Mouse (Mus musculus): ENCODE measurements around the gene Fam198b. TPM values are rescaled to one million over a fixed set of nuclear protein-coding genes. Genes with fewer than 3 reads are reported as not detected.

Fam198b gene
- polyA plus RNA-seq, 1 experiment, result 10.9 TPM

- Histone ChIP-seq H3K9ac (ENCODE audit: low read depth, poor library complexity, severe bottlenecking) (no peak overlapping the region), H3K9me3 (replicated peaks; ENCODE audit: control insufficient read depth, insufficient read depth, low read length, poor library complexity, severe bottlenecking) (no peaks in the 10 kb centered on the region), H3K4me3 (ENCODE audit: low read depth, low read length) (no peak overlapping the region), H3K27ac (ENCODE audit: insufficient read depth, low read length) (no peak overlapping the region), H3K4me1 (ENCODE audit: control insufficient read depth, insufficient read depth, low read length) (no peaks in the 10 kb centered on the region), H3K36me3 (ENCODE audit: control insufficient read depth, insufficient read depth, low read length, poor library complexity, severe bottlenecking) (no peaks in the 10 kb centered on the region), H3K27me3 (ENCODE audit: control insufficient read depth, insufficient read depth, low read length, poor library complexity, severe bottlenecking) (no peaks in the 10 kb centered on the region)
- no peak for TF ChIP-seq EP300 (IDR thresholded peaks at IDR 0.05; ENCODE audit: insufficient read depth, low read depth, low read length)
- TF ChIP-seq POLR2A (IDR thresholded peaks at IDR 0.05; ENCODE audit: insufficient read depth, low read length), result no peak
- TF ChIP-seq CTCF (IDR thresholded peaks at IDR 0.05; ENCODE audit: low read depth, low read length), result no peak
These were observed 8.9 kb upstream of the Fam198b start for GRCm38 (mm10) chr3:79875471-79875870.

GRCm38 (mm10) chr3:79878350-79878749, 6.0 kb upstream of the Fam198b start:
- Histone ChIP-seq H3K9me3 (replicated peaks; ENCODE audit: control insufficient read depth, insufficient read depth, low read length, poor library complexity, severe bottlenecking) (no peaks in the 10 kb centered on the region), H3K9ac (ENCODE audit: low read depth, poor library complexity, severe bottlenecking) (no peak overlapping the region), H3K36me3 (ENCODE audit: control insufficient read depth, insufficient read depth, low read length, poor library complexity, severe bottlenecking) (no peaks in the 10 kb centered on the region), H3K27ac (ENCODE audit: insufficient read depth, low read length) (no peak overlapping the region), H3K4me1 (ENCODE audit: control insufficient read depth, insufficient read depth, low read length) (no peaks in the 10 kb centered on the region), H3K27me3 (ENCODE audit: control insufficient read depth, insufficient read depth, low read length, poor library complexity, severe bottlenecking) (no peaks in the 10 kb centered on the region), H3K4me3 (ENCODE audit: low read depth, low read length) (no peak overlapping the region)
- no peak for TF ChIP-seq EP300 (IDR thresholded peaks at IDR 0.05; ENCODE audit: insufficient read depth, low read depth, low read length)
- TF ChIP-seq POLR2A (IDR thresholded peaks at IDR 0.05; ENCODE audit: insufficient read depth, low read length), result no peak
- no peak for TF ChIP-seq CTCF (IDR thresholded peaks at IDR 0.05; ENCODE audit: low read depth, low read length)

- Histone ChIP-seq H3K27ac (ENCODE audit: insufficient read depth, low read length) (no peak overlapping the region), H3K27me3 (ENCODE audit: control insufficient read depth, insufficient read depth, low read length, poor library complexity, severe bottlenecking) (no peaks in the 10 kb centered on the region)
- TF ChIP-seq CTCF (IDR thresholded peaks at IDR 0.05; ENCODE audit: low read depth, low read length), result no peak
- TF ChIP-seq EP300 (IDR thresholded peaks at IDR 0.05; ENCODE audit: insufficient read depth, low read depth, low read length), result no peak
- TF ChIP-seq POLR2A (IDR thresholded peaks at IDR 0.05; ENCODE audit: insufficient read depth, low read length), result no peak
These were observed 5.1 kb upstream of the Fam198b start for GRCm38 (mm10) chr3:79879246-79879645.

GRCm38 (mm10) chr3:79881645-79882044, 2.7 kb upstream of the Fam198b start:
- no peak for TF ChIP-seq CTCF (IDR thresholded peaks at IDR 0.05; ENCODE audit: low read depth, low read length)
- no peaks in the 10 kb centered on the region for H3K9me3 ChIP-seq (replicated peaks; ENCODE audit: control insufficient read depth, insufficient read depth, low read length, poor library complexity, severe bottlenecking)
- H3K4me3 ChIP-seq (ENCODE audit: low read depth, low read length), result no peak overlapping the region
- H3K4me1 ChIP-seq (ENCODE audit: control insufficient read depth, insufficient read depth, low read length), result no peaks in the 10 kb centered on the region
- no peaks in the 10 kb centered on the region for H3K36me3 ChIP-seq (ENCODE audit: control insufficient read depth, insufficient read depth, low read length, poor library complexity, severe bottlenecking)
- H3K9ac ChIP-seq (ENCODE audit: low read depth, poor library complexity, severe bottlenecking), result no peak overlapping the region
- H3K27ac ChIP-seq (ENCODE audit: insufficient read depth, low read length), result no peak overlapping the region
- H3K27me3 ChIP-seq (ENCODE audit: control insufficient read depth, insufficient read depth, low read length, poor library complexity, severe bottlenecking), result no peaks in the 10 kb centered on the region

More at GRCm38 (mm10) chr3:79879246-79879645, 5.1 kb upstream of the Fam198b start:
- Histone ChIP-seq H3K4me3 (ENCODE audit: low read depth, low read length) (no peak overlapping the region), H3K9me3 (replicated peaks; ENCODE audit: control insufficient read depth, insufficient read depth, low read length, poor library complexity, severe bottlenecking) (no peaks in the 10 kb centered on the region), H3K4me1 (ENCODE audit: control insufficient read depth, insufficient read depth, low read length) (no peaks in the 10 kb centered on the region), H3K9ac (ENCODE audit: low read depth, poor library complexity, severe bottlenecking) (no peak overlapping the region), H3K36me3 (ENCODE audit: control insufficient read depth, insufficient read depth, low read length, poor library complexity, severe bottlenecking) (no peaks in the 10 kb centered on the region)

- H3K9me3 ChIP-seq (replicated peaks; ENCODE audit: control insufficient read depth, insufficient read depth, low read length, poor library complexity, severe bottlenecking), result no peaks in the 10 kb centered on the region
- H3K27ac ChIP-seq (ENCODE audit: insufficient read depth, low read length), result no peak overlapping the region
- H3K27me3 ChIP-seq (ENCODE audit: control insufficient read depth, insufficient read depth, low read length, poor library complexity, severe bottlenecking), result no peaks in the 10 kb centered on the region
- TF ChIP-seq POLR2A (IDR thresholded peaks at IDR 0.05; ENCODE audit: insufficient read depth, low read length), result no peak
- TF ChIP-seq CTCF (IDR thresholded peaks at IDR 0.05; ENCODE audit: low read depth, low read length), result peak; percentile 73
- H3K36me3 ChIP-seq (ENCODE audit: control insufficient read depth, insufficient read depth, low read length, poor library complexity, severe bottlenecking), result no peaks in the 10 kb centered on the region
- H3K9ac ChIP-seq (ENCODE audit: low read depth, poor library complexity, severe bottlenecking), result no peak overlapping the region
- H3K4me1 ChIP-seq (ENCODE audit: control insufficient read depth, insufficient read depth, low read length), result no peaks in the 10 kb centered on the region
- H3K4me3 ChIP-seq (ENCODE audit: low read depth, low read length), result no peak overlapping the region
These were observed 1.2 kb upstream of the Fam198b start for GRCm38 (mm10) chr3:79883092-79883491.

- no peak overlapping the region for H3K27ac ChIP-seq (ENCODE audit: insufficient read depth, low read length)
- H3K4me3 ChIP-seq (ENCODE audit: low read depth, low read length), result peak overlapping the region; percentile 30; the same call in 1 of the 2 replicates
- peak overlapping the region; percentile 53; the same call in 1 of the 2 replicates for H3K9ac ChIP-seq (ENCODE audit: low read depth, poor library complexity, severe bottlenecking)
These were observed 442 bp downstream of the Fam198b start for GRCm38 (mm10) chr3:79884761-79885189.

More at GRCm38 (mm10) chr3:79884761-79885189, 442 bp downstream of the Fam198b start:
- no peaks in the 10 kb centered on the region for H3K4me1 ChIP-seq (ENCODE audit: control insufficient read depth, insufficient read depth, low read length)
- no peaks in the 10 kb centered on the region for H3K36me3 ChIP-seq (ENCODE audit: control insufficient read depth, insufficient read depth, low read length, poor library complexity, severe bottlenecking)
- H3K27me3 ChIP-seq (ENCODE audit: control insufficient read depth, insufficient read depth, low read length, poor library complexity, severe bottlenecking), result no peaks in the 10 kb centered on the region
- no peaks in the 10 kb centered on the region for H3K9me3 ChIP-seq (replicated peaks; ENCODE audit: control insufficient read depth, insufficient read depth, low read length, poor library complexity, severe bottlenecking)
- TF ChIP-seq CTCF (IDR thresholded peaks at IDR 0.05; ENCODE audit: low read depth, low read length), result peak; percentile 17
- no peak for TF ChIP-seq POLR2A (IDR thresholded peaks at IDR 0.05; ENCODE audit: insufficient read depth, low read length)
